Mouse (Mus musculus) layer of hippocampus, adult 2 months (tissue): ENCODE results near the gene Rhcg. TPM values are rescaled to one million over a fixed set of nuclear protein-coding genes. Genes with fewer than 3 reads are reported as not detected.

Experiments
- DNase-seq, 2 experiments: peaks; one replicate each; pipeline ENCODE4 v3.0.0; 2022; ENCODE audit warnings: low spot score in 2 of 2
- H3K27ac ChIP-seq: fragments of 200-600 bp; 2 replicates; pipeline ENCODE4 v1.8.1; 2022
- H3K4me3 ChIP-seq: fragments of 200-600 bp; 2 replicates; pipeline ENCODE4 v1.8.1; 2022; ENCODE audit warnings: mild to moderate bottlenecking
- CTCF ChIP-seq: fragments of 200-600 bp; conservative IDR thresholded peaks from 2 replicates; pipeline ENCODE4 v1.8.1; 2022; ENCODE audit warnings: antibody characterized with exemption, mild to moderate bottlenecking, moderate library complexity
- total RNA-seq, 2 experiments: library from RNA; stranded (reverse); gene quantifications; 2 replicates each; pipeline ENCODE4 v1.2.3; 2021

Rhcg gene
- total RNA-seq, 2 experiments from 2014 or later: 1.1 to 1.2 TPM

- no peak for TF ChIP-seq CTCF
- no peak for DNase-seq
- no peak overlapping the region for H3K27ac ChIP-seq
- no peak overlapping the region for H3K4me3 ChIP-seq
Observed at GRCm38 (mm10) chr7:79623086-79623485, 5.6 kb upstream of the Rhcg start.

- no peak for DNase-seq
- TF ChIP-seq CTCF: peak; percentile 60
- H3K27ac ChIP-seq: no peak overlapping the region
Observed at GRCm38 (mm10) chr7:79619493-79619892, 2.0 kb upstream of the Rhcg start.

GRCm38 (mm10) chr7:79615941-79616340 lies 1.5 kb downstream of the Rhcg start:
- no peak overlapping the region for H3K4me3 ChIP-seq
- DNase-seq: no peak
- no peak overlapping the region for H3K27ac ChIP-seq
- TF ChIP-seq CTCF: no peak

More at GRCm38 (mm10) chr7:79619493-79619892, 2.0 kb upstream of the Rhcg start:
- no peak overlapping the region for H3K4me3 ChIP-seq

GRCm38 (mm10) chr7:79615008-79615407 lies 2.4 kb downstream of the Rhcg start:
- TF ChIP-seq CTCF: no peak
- Histone ChIP-seq H3K4me3 (no peak overlapping the region), H3K27ac (no peak overlapping the region)
- no peak for DNase-seq

- Histone ChIP-seq H3K4me3 (no peak overlapping the region), H3K27ac (no peak overlapping the region)
- no peak for DNase-seq
- no peak for TF ChIP-seq CTCF
Observed at GRCm38 (mm10) chr7:79613314-79613713, 4.1 kb downstream of the Rhcg start.

- DNase-seq: peak; percentile 60 to 84
- Histone ChIP-seq H3K27ac (no peak overlapping the region), H3K4me3 (no peak overlapping the region)
- TF ChIP-seq CTCF: peak; percentile 86
Observed at GRCm38 (mm10) chr7:79612783-79613182, 4.7 kb downstream of the Rhcg start.

- TF ChIP-seq CTCF: peak; percentile 25; the same call in 1 of the 2 replicates
- Histone ChIP-seq H3K27ac (no peak overlapping the region), H3K4me3 (no peak overlapping the region)
- DNase-seq: no peak
Observed at GRCm38 (mm10) chr7:79611901-79612300, 5.6 kb downstream of the Rhcg start.

- no peak for DNase-seq
- Histone ChIP-seq H3K4me3 (peak overlapping the region; percentile 5; the same call in 1 of the 2 replicates), H3K27ac (no peak overlapping the region)
- TF ChIP-seq CTCF: no peak
Observed at GRCm38 (mm10) chr7:79607263-79607921, 10.1 kb downstream of the Rhcg start.

GRCm38 (mm10) chr7:79606766-79607165 lies 10.7 kb downstream of the Rhcg start:
- TF ChIP-seq CTCF: no peak
- H3K27ac ChIP-seq: no peak overlapping the region
- H3K4me3 ChIP-seq: no peak overlapping the region
- no peak for DNase-seq

GRCm38 (mm10) chr7:79602006-79602405 lies 15.5 kb downstream of the Rhcg start:
- DNase-seq: no peak
- no peak overlapping the region for H3K4me3 ChIP-seq
- no peak overlapping the region for H3K27ac ChIP-seq
- TF ChIP-seq CTCF: no peak

- no peak for TF ChIP-seq CTCF
- H3K27ac ChIP-seq: no peak overlapping the region
- H3K4me3 ChIP-seq: no peak overlapping the region
- no peak for DNase-seq
Observed at GRCm38 (mm10) chr7:79600122-79600521, 17.3 kb downstream of the Rhcg start.

- peak; percentile 93 for TF ChIP-seq CTCF
- Histone ChIP-seq H3K4me3 (no peak overlapping the region), H3K27ac (no peak overlapping the region)
- DNase-seq: peak; percentile 82 to 87
Observed at GRCm38 (mm10) chr7:79594854-79595253, 22.6 kb downstream of the Rhcg start.

GRCm38 (mm10) chr7:79591812-79592731 lies 25.4 kb downstream of the Rhcg start:
- peak overlapping the region; percentile 89 for H3K27ac ChIP-seq

More at GRCm38 (mm10) chr7:79591812-79592731, 25.4 kb downstream of the Rhcg start:
- peak overlapping the region; percentile 66 for H3K4me3 ChIP-seq
- TF ChIP-seq CTCF: no peak
- DNase-seq: peak; percentile 79 to 83
